Mouse (Mus musculus) left cerebral cortex, postnatal 25 days (tissue): ENCODE measurements around the gene Adar. TPM values are rescaled to one million over a fixed set of nuclear protein-coding genes. Genes with fewer than 3 reads are reported as not detected.

Experiments used
- DNase-seq, 2 experiments: peaks; one replicate each; pipeline ENCODE4 v3.0.0; 2022; ENCODE audit warnings: low spot score in 2 of 2, mixed read lengths in 1 of 2
- intact Hi-C: fragments of 180-260 bp; cut with DNase I; formaldehyde crosslinking; loops from one replicate; pipeline ENCODE4 v1.15.1; 2025
- total RNA-seq, 2 experiments: library from RNA; stranded (reverse); gene quantifications; 2 replicates each; pipeline ENCODE4 v1.2.3; 2021

Gene Adar
- total RNA-seq, 2 experiments from 2014 or later: 127 to 140 TPM

GRCm38 (mm10) chr3:89728848-89729247 is 14.0 kb downstream of the Adar start:
- intact Hi-C loops: no loop called here
- DNase-seq: no peak

DNA sequence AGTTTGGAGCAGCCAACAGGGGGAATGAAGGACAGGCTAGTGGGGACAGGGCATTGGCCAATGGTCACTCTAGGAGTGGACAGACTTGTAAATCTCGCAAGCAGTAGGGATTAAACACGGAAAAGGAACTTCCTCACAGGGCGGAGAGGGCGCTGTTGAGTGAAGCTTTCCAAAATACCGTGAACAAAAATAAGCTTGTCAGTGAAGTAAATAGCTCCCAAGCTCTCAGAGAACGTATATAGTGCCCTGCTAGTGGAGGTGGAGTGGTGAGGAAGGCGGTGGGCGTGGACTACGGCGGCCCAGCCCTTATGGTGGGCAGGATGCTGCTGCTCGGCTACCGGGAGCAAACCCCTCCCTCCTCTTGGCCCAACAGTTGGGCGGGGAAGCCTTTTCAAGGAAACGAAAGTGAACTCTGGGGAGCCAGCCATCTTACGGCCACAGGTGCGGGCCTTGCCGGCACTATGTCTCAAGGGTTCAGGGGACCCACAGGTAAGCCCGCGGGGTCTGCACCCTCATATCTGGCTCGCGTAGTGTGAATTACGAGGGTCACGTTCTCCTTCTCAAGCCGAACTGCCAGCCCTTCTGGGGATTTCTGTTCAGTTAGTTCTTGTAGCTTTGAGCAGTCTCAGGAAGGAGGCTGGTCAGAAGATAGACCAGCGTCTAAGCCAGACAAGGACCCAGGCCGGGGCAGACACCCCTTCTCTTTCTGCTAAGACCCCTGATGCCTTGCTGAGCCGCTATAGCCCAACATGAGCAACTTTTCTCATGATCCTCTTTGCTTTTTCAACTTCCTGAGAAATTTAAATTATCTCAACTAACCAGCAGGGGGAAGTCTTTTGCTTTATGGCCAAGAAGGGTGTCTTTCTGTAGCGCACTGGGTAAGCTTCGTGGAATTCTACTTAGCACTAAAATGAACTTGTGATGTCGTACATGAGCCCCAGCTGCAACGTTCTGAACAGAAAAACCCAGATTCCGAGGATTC is 15.8 kb downstream of the Adar start:
- peak; percentile 56 to 66 for DNase-seq
- intact Hi-C loops: loop anchor here (2.0 kb wide), 1 partner anchor 42 kb away; the partner anchor contains the start of gene Ube2q1

DNA sequence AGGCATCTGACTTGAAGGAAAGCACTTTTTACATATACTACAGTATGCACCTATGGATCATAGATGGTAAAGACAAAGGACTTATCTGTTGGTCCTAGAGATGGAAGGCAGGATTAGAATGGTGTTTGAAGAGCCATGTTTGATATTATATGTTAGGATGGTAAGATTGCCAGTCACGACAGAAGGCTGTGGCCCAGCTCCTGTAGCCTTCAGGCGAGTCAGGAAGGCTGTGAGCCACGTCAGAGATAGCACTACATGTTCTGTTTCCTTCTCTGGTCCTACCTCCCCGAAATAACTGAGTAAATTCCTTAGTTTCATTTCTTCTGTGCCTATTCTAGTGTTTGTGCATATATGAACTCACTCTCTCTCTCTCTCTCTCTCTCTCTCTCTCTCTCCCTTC is 17.3 kb downstream of the Adar start:
- intact Hi-C loops: no loop called here
- DNase-seq: no peak

DNA sequence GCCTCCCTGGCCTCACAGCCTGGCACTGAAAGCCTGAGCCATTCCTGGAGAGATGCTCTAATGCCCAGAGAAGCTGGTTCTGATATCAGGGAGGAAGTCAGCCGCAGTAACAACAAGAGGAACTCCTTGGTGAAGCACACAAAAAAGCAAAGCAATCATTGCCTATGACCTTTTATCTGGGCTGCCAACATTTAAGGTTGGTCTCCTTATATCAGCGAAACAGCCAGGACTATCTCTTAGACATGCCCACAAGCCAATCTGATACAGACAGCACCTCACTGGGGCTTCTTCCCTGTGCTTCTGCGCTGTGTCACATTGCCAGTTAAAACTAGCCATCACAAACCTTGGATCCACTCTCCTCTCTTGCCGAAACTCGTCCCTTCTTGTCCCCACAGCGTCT is 23.7 kb downstream of the Adar start:
- intact Hi-C loops: no loop called here
- DNase-seq: no peak

GRCm38 (mm10) chr3:89752307-89752706 is 37.5 kb downstream of the Adar start:
- intact Hi-C loops: no loop called here
- no peak for DNase-seq

DNA sequence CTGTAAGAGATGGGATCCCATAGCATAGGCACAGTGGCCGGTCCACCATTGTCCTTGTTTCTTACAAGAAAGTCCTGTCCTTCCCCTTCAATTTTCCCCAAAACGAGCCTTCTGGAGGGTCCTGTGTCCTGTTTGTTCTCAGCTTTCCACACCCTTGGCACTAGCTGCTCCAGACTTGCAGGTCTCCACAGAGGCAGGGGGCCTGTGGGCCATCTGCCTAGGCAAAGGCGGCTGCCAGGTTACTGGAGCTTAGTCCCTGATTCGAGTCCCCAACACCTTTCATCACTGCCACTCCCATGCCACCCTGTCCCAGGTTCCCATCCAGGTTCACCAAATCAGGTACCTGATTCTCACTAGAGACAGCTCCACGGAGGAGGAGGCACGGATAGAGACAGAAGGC is 40.5 kb downstream of the Adar start:
- intact Hi-C loops: no loop called here

GRCm38 (mm10) chr3:89757851-89758250 is 43.0 kb downstream of the Adar start:
- intact Hi-C loops: no loop called here
- no peak for DNase-seq

More for the DNA sequence above, 40.5 kb downstream of the Adar start:
- no peak for DNase-seq

DNA sequence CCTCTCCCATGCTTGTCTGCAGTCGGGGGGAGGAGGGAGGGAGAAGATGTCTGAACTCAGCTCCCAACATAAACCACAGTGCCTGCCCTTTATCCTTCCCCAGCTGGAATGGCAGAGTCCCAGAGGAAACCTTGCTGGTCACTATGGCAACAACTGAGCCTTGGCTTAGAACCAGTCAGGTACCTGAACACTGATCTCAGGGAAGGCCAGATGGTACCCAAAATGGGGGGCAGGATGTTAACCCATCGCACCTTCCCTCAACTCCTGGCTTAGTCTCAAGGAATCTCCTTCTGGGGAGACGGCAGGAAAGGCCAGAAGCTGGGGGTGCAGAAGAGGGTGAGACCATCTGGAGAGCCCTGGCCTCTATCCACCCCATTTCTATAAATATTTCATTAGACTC is 45.0 kb downstream of the Adar start:
- intact Hi-C loops: no loop called here
- DNase-seq: no peak

DNA sequence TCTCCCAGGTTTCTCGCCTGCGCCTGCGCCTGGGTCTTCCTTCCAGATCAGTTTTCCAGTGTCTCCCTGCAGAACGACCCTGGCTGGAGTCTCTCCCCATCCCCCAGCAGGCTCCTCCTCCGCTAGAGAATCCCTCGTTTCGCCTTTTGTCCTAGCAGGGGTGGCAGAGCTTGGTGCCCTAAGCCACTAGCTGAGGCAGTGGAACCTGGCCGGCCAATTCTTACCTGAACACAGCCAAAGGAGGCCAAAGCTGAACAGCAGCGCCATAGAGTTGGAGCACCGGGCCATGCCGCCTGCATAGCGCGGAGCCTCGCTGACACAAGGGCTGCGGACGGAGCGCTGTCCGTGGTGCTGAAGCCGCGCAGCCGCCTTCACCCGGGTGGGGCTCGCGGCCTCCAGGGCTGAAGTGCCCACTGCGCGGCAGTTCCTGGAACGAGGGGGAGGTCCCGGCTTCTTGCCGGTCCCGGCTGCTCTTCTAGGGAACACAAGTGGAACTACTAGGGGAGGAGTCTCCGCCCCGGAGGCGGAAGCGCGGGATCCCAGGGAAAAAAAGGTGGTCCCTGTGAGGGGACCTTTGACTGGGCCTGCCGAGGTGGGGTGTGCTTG is 49.4 kb downstream of the Adar start, which contains the start of gene Chrnb2:
Chrnb2 (minus strand) TSS at position 514 of the 606 bp plus-strand sequence.
- intact Hi-C loops: loop anchor here (2.0 kb wide), 1 partner anchor 255 kb away; no protein-coding TSS in a partner anchor
- DNase-seq: peak; percentile 56 to 59

DNA sequence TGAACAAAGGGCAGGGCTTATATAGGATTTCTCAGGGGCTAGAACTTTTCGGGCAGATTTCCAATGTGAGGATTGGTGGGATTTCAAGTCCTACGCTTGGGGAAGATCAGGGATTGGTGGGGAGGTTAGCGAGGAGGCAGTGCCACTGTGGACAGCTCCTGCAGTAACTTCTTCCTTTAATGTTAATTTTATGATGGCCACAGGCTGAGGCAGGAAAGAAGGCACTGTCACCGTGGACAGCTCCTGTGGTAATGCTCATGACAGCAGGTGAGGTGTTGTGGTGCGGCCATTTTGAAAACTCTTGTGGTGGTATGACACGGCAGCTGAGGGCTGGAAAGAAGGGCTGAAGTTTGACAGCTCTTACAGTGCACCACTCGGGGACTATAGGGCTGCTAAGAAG is 54.8 kb downstream of the Adar start:
- intact Hi-C loops: no loop called here
- no peak for DNase-seq

DNA sequence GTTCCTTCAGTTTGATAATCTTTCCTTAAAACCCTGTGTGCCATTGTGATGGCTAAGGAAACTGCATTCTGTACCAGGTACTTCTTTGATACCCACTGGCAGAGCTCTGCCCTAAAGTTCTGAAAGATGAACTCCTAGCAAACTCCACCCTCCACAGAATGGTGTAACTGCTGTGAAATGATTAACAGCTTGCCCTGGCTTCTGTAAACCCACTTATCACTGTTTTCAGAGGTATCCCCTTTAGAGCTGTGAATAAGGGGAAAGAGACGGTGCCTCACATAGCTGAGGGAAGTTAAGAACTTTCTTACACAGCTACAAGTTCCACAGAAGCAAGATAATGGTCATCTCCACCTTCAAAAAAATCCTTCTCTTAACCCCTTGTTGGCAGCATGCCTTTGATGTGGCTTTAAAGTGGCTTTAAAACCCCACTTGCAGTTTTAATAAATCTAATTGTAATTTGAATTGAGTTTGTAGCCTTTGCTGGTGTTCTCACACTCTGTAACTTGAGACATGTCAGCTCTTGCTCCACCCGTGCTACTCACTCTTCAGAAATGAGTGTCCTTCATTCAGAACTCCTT is 55.7 kb downstream of the Adar start:
- no peak for DNase-seq

GRCm38 (mm10) chr3:89772588-89772967 is 57.8 kb downstream of the Adar start:
- intact Hi-C loops: loop anchor here (2.0 kb wide), 4 partner anchors 42 to 456 kb away; partner anchors contain the start of gene Adar
- peak; percentile 81 to 88 for DNase-seq

More for the DNA sequence above, 55.7 kb downstream of the Adar start:
- intact Hi-C loops: no loop called here

- DNase-seq: peak; percentile 99
- intact Hi-C loops: loop anchor here (2.0 kb wide), 4 partner anchors 42 to 456 kb away; partner anchors contain the start of gene Adar
Observed at GRCm38 (mm10) chr3:89772968-89773709, 58.3 kb downstream of the Adar start, which contains the start of gene Ube2q1. Gene Ube2q1, plus strand, starts transcription at chr3:89773616.

- DNase-seq: peak in 1 of 2 experiments; percentile 30
Observed at GRCm38 (mm10) chr3:89773740-89774211, 59.0 kb downstream of the Adar start.

DNA sequence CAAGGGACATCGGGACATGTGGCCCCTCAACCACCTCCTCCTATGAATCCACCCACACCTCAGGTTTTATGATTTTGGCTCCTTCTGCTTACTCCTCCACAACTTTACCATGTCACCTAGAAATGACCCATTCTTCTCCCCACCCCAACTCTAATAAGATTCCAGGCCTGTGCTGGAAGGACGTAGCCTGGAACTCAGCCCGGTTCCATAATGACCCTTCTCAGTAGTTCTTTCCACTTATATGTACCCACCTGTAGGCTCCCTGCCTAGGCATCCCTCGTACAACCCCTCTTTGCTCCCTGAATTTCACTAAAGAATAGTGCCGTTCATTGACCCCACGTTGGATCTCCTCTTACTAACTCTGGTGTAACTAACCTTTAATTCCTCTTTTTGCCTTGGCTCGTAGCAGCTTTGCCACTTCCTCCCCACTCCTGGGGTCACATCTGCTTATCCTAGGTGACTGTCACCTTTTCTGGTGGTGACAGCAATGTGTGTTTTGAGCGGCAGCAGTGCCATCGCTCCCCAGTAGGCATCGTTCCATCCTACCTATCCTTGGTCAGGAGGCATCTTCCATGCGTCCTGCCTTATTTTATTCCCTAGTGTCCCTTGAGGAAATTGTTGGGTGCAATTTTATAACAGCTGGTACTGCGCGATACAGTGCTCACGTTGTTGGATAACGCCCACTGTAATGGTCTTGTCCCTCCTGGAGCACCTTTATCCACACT is 59.6 kb downstream of the Adar start:
- intact Hi-C loops: no loop called here
- no peak for DNase-seq

More at GRCm38 (mm10) chr3:89773740-89774211, 59.0 kb downstream of the Adar start:
- intact Hi-C loops: loop anchor here (2.0 kb wide), 4 partner anchors 43 to 457 kb away; partner anchors contain the start of gene Adar

GRCm38 (mm10) chr3:89776001-89776400 is 61.2 kb downstream of the Adar start:
- intact Hi-C loops: no loop called here
- no peak for DNase-seq

DNA sequence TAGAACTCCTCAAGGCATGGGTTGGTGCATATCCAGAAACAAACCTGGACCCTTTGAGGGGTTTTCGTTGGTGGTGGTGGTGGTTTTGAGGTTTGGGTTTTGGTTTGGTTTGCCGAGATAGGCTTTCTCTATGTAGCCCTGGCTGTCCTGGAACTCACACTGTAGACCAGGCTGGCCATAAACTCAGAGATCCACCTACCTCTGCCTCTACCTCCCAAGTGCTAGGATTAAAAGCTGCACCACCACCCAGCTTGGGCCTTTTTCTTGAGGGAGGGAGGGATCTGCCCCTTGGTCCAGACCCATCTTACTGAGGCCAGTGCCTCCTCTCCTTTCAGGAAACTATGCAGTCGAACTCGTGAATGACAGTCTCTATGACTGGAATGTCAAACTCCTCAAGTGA is 65.3 kb downstream of the Adar start:
- intact Hi-C loops: loop anchor here (10.0 kb wide), 1 partner anchor 295 kb away; the partner anchor contains the start of gene Tpm3
- DNase-seq: no peak

DNA sequence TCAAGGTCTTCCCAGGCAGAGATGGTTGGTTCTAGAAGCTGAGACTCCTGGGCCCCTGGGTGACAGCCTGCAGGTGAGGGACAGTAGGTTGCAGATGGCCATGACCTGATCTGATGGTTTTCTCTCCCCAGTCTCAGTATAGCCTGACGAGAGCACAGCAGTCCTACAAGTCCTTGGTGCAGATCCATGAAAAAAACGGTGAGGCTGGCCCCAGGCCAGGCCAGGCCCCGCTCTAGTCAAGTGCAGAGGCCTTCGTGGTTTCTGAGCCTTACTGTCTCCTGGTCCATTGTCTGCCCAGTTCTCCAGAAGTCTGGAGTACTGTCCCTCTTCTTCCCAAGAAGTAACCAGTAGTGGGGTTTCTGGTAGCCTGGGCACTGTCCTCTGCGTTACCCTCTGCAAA is 66.8 kb downstream of the Adar start:
- intact Hi-C loops: loop anchor here (10.0 kb wide), 1 partner anchor 293 kb away; the partner anchor contains the start of gene Tpm3
- no peak for DNase-seq
